Comparison of ENCODE assay signal across 27 mouse cellular contexts in genomic region chr8:105476161-105476560, GRCm38 (mm10). TPM values are rescaled to one million over a fixed set of nuclear protein-coding genes. Genes with fewer than 3 reads are reported as not detected.
"Had no signal": no experiment of that assay in that cellular context is flagged by ENCODE, and none has a peak within 500 bp of the region (broad histone marks: within the 10 kb centered on the region; RNA-seq: fewer than 3 reads in every experiment).

No protein-coding gene starts in this region.

- H3K27me3 ChIP-seq: hindbrain, embryonic 15.5 days; intestine, embryonic 15.5 days had no signal

- H3K9me3 ChIP-seq: heart, embryonic 10.5 days; heart, embryonic 12.5 days; hindbrain, embryonic 13.5 days; hindbrain, embryonic 15.5 days; intestine, embryonic 15.5 days; kidney, embryonic 15.5 days; limb, embryonic 12.5 days; liver, embryonic 13.5 days; liver, embryonic 15.5 days had no signal

- ATAC-seq: inflammation-experienced regulatory T-cells, adult 6 months; intestine, embryonic 15.5 days; intestine, postnatal 0 days had no signal

- DNase-seq: gastrocnemius, postnatal 14 days; gastrocnemius, postnatal 36 days; heart, postnatal 10 days; layer of hippocampus, adult 9-11 months; layer of hippocampus, postnatal 36 days; left cerebral cortex, postnatal 4 days; liver; liver, embryonic 13.5 days had no signal

- H3K4me2 ChIP-seq: heart, embryonic 12.5 days; hindbrain, embryonic 13.5 days; hindbrain, embryonic 15.5 days; intestine, embryonic 15.5 days; limb, embryonic 12.5 days; liver, embryonic 11.5 days; liver, embryonic 13.5 days; liver, embryonic 15.5 days had no signal

- H3K4me3 ChIP-seq: heart, embryonic 12.5 days; hindbrain, embryonic 13.5 days; hindbrain, embryonic 15.5 days; intestine, embryonic 15.5 days; kidney, embryonic 15.5 days; limb, embryonic 12.5 days; liver, embryonic 13.5 days; liver, embryonic 15.5 days had no signal

- H3K9ac ChIP-seq: heart, embryonic 12.5 days; hindbrain, embryonic 15.5 days; intestine, embryonic 15.5 days; kidney, embryonic 15.5 days; limb, embryonic 12.5 days; liver, embryonic 13.5 days; liver, embryonic 15.5 days had no signal

- H3K27ac ChIP-seq: hindbrain, embryonic 13.5 days; hindbrain, embryonic 15.5 days; intestine, embryonic 15.5 days; kidney, embryonic 15.5 days; kidney, postnatal 0 days; limb, embryonic 12.5 days; liver, embryonic 13.5 days; liver, embryonic 15.5 days had no signal

- H3K36me3 ChIP-seq: hindbrain, embryonic 15.5 days; intestine, embryonic 15.5 days; liver, embryonic 13.5 days; liver, embryonic 15.5 days had no signal

RNA-seq across cellular contexts. Expression of gene Tppp3, which starts 4.8 kb away (rescaled TPM):
- total RNA-seq: granulocyte monocyte progenitor cell, adult 5-6 weeks had no signal

RNA-seq across cellular contexts. Expression of gene Hsd11b2, which starts 42.4 kb away (rescaled TPM):
- total RNA-seq: granulocyte monocyte progenitor cell, adult 5-6 weeks; layer of hippocampus, adult 18-20 months; layer of hippocampus, adult 8-10 months; layer of hippocampus, postnatal 36 days; left cerebral cortex, adult 18-20 months; left cerebral cortex, adult 8-10 months; left cerebral cortex, postnatal 10 days; left cerebral cortex, postnatal 25 days; left cerebral cortex, postnatal 4 days had no signal
- polyA plus RNA-seq: inflammation-experienced regulatory T-cells, adult 6 months had no signal
